Mouse (Mus musculus): ENCODE data around the gene Zfp324.
"Not testable (repeated sequence)": the region's sequence is repeated elsewhere in the genome, so short reads cannot be mapped to it uniquely, and the experiment has no call there.

Gene Zfp324

DNA sequence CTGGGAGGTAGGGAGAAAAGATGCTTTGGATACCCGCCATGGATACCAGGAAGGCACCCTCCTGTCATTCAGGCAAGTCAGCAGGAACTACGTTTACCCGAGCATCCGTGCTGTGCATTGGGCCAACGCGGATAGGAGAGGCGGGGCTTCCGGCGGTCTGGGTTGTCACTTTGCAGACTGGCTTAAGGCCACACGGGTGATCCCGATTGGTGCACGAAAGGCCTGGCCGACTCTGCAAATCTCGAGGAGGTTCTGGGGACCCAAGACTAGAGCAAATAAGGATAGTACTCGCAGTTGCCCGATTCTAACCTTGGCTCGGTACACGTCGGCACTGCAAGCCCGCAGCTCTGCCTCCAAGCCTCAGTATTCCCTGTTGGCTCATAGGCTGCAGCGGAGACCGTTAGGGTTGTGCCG is at the start of gene Zfp324:
TSS of gene Zfp324 (plus strand) at position 161 of the 414 bp plus-strand sequence.
- peak; percentile 90 for ATAC-seq (ENCODE audit: low TSS enrichment)

- ATAC-seq (ENCODE audit: low TSS enrichment): not testable (repeated sequence)
Measured at GRCm38 (mm10) chr7:12920495-12920894, 45.1 kb upstream of the Zfp324 start.

DNA sequence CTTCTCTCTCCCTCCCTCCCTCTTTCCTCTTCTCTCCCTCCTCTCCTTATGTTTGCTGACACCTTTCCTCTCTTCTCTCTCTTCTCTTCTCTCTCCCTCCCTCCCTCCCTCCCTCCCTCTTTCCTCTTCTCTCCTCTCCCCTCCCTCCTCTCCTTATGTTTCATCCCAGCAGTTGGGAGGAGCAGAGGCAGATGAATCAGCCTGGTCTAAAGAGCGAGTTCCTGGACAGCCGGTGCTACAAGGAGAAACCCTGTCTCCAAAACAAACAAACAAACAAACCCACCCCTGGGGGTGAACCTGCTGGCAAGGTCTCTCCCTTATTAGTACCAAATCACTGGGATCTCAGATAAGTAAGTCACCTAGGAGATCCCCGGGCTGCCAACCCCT is 44.3 kb upstream of the Zfp324 start:
- peak; percentile 62 for ATAC-seq (ENCODE audit: low TSS enrichment)

GRCm38 (mm10) chr7:12921705-12922465 is 43.8 kb upstream of the Zfp324 start, which contains the start of gene Rps5:
TSS of gene Rps5 (plus strand) at chr7:12922290.
- ATAC-seq (ENCODE audit: low TSS enrichment): peak; percentile 95

- no peak for ATAC-seq (ENCODE audit: low TSS enrichment)
Measured at GRCm38 (mm10) chr7:12922729-12923128, 42.9 kb upstream of the Zfp324 start.

DNA sequence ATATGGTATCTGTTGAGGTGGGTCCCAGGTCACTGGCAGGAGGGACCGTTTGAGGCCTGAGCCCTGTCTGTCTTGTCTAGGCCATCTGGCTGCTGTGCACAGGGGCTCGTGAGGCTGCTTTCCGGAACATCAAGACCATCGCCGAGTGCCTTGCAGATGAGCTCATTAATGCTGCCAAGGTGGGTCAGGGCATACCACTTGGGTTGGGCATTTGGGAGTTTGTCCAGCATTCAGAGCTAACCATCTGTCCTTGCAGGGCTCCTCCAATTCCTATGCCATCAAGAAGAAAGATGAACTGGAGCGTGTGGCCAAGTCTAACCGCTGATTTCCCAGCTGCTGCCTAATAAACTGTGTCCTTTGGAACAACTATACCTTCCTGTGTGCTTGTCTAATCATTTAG is 39.3 kb upstream of the Zfp324 start:
- no peak for ATAC-seq (ENCODE audit: low TSS enrichment)

DNA sequence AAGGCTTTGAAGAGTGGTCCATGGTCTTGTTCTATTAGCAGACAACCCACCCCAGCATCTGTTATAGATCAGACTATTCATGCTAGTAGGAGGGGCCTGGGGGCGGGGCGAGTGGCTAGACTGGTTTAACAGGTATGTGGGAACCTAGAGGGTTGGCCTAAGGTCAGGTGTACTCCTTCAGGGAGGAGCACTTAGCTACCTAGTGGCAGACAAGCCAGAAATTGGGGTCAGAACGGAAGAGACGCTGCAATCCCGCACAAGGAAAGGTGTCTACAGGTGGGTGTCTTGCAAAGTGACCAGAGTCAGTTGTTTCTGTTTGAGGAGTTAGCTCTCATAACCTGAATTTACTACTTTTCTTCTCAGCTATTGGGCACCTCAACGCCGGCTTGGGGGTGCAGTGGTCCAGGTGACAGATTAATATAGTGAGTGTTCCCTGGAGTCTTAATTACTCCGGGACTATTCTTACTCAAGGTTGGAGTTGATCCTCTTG is 38.4 kb upstream of the Zfp324 start, which contains the start of gene Rnf225:
TSS of gene Rnf225 (plus strand) at position 226 of the 490 bp plus-strand sequence.
- ATAC-seq (ENCODE audit: low TSS enrichment): no peak

DNA sequence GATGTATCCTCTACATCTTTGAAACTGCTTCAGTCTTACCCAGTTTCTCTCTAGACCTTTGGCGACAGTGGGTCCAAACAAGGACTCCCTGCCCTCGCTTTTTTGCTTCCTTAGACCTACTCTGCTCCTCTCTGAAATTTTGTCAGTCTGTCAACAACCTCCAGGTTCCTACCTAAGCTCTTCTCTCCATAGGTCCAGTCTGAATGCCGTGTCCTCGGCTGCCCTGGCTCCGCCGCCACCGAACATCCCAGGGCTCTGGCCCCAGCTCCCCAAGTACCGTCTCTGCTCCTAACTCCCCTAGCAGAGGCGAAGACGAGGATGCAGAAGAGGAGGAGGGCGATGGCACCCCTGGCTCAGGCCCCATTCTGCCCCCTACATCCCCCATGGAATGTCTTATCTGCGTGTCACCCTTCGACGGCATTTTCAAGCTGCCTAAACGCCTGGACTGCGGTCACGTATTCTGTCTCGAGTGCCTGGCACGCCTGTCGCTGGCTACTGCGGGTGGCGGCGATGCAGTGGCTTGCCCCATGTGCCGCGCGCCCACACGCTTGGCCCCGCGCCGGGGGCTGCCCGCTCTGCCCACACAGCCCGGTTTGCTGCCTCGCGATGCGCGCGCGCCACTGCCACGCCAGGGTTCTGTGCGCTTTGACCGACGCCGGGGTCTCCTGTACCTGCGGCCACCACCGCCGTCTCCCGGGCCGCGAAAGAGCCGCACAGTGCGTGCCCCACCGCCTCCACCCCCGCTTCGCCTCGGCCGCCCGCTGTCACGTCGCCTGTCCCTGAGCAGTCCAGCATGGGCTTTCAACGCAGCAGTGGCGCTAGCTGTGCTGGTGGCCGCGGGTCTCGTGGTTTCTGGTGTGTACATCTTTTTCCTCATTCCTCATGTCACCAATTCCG is 37.7 kb upstream of the Zfp324 start:
- peak; percentile 68 for ATAC-seq (ENCODE audit: low TSS enrichment)

DNA sequence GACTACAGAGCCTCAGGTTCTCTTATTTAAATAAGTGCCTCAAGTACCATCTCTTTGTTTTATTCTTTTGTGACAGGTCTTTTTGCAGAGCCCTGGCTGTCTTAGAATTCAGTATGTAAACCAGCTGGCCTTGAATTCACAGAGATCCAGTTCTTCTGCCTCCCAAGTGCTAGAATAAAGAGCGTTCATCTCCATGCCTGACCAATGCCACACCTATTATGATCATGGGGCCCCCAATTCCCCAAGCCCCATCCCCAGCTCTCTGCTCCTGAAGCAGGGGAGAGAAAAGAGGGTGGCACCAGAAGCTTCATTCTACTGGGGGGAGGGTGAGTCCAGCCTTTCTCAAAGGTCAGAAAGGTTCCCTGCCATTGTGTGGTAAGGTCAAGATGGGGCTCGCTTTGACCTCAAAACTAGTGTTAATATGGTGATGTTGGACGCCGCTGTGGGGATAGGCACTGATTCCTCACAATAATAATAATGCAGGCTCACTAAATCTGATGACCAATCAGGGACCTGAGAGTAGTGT is 32.0 kb upstream of the Zfp324 start:
- ATAC-seq (ENCODE audit: low TSS enrichment): no peak

GRCm38 (mm10) chr7:12934808-12935207 is 30.8 kb upstream of the Zfp324 start:
- ATAC-seq (ENCODE audit: low TSS enrichment): no peak

DNA sequence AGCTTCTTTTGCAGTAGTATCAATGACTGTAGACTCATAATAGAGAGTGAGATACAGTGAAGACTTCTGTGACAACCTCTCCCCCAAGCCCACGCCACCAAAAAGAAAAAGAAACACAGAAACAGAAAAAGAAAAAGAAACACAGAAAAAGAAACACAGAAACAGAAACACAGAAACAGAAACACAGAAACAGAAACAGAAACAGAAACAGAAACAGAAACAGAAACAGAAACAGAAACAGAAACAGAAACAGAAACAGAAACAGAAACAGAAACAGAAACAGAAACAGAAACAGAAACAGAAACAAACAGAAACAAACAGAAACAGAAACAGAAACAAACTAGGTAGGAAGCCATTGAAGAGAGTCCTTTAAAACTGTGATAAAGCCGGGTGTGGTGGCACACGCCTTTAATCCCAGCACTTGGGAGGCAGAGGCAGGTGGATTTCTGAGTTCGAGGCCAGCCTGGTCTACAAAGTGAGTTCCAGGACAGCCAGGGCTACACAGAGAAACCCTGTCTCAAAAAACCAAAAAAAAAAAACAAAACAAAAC is 28.3 kb upstream of the Zfp324 start:
- ATAC-seq (ENCODE audit: low TSS enrichment): not testable (repeated sequence)

GRCm38 (mm10) chr7:12940599-12940998 is 25.0 kb upstream of the Zfp324 start:
- ATAC-seq (ENCODE audit: low TSS enrichment): no peak

GRCm38 (mm10) chr7:12943488-12943887 is 22.1 kb upstream of the Zfp324 start:
- ATAC-seq (ENCODE audit: low TSS enrichment): no peak

DNA sequence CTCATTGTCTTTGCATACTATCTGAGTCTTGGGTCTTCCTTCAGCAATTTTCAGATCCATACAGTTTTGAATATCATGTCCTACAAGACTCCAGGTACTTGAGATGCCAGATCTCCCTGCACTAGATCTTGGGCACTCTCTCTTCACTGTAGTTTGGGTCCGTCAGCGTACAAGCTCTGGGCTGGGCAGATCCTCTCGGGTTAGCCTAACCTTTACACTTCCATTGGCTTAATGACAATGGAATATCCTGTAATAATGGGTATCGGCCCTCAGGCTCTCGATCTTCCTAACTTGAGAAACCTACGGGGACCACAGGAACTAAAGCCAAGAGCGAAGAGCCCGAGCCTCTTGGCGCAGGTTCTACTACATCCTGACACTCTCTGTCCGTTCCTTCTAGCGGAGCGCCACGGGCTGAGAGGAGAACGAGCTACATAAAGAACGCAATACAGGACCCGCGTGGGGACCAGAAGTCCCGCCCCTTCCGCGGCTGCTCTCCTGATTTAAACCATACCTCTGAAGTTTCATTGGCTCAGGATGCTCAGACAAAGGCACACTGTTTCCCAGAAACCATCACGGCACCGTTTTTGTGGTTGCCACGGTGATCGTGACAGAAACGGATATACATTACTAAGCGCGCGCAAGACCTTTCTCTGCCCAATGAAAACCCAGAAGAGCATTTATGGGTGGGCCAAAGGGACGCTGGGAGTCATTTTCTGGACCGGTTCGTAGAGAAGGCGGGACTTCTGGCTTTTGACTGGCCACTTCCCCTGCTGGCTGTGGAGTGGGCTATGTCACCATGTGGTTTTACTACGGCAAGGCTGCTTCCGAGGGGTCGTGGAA is 16.4 kb upstream of the Zfp324 start:
- peak; percentile 99 for ATAC-seq (ENCODE audit: low TSS enrichment)

DNA sequence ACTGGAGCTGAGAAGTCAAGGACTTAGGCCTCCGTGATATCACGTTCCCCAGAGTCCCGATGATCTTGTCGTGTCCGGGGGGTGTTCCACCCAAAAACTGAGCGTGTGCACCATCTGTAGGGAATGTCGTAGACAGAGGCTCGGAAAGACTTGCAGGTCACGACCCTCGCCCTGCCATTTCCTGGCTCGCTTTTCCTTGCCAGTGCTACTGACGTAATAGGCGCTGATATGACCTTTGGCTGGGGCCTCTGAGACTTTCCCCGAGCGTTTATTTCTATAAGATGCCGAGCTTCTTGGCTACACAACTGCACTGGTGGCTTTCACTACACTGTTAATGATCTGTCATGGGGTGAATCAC is 15.8 kb upstream of the Zfp324 start:
- no peak for ATAC-seq (ENCODE audit: low TSS enrichment)

DNA sequence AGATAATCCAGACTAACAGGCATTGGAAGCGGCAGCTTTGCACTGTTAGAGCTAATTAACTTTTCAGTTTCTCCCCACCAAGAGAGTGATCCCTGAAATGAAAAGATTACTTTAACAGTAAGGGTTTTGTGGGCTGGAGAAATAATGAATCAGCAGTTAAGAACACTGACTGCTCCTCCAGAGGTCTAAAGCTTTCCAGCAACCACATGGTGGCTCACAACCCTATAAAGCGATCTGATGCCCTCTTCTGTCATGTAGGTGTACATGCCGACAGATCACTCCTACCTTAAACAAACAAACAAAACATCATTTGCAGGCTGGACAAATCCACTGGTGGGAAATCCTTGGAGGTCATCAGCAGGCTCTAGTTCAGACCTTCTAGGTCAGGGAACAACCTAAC is 10.7 kb upstream of the Zfp324 start:
- ATAC-seq (ENCODE audit: low TSS enrichment): no peak

GRCm38 (mm10) chr7:12957511-12957910 is 8.1 kb upstream of the Zfp324 start:
- no peak for ATAC-seq (ENCODE audit: low TSS enrichment)

GRCm38 (mm10) chr7:12958948-12959347 is 6.7 kb upstream of the Zfp324 start:
- ATAC-seq (ENCODE audit: low TSS enrichment): no peak

- no peak for ATAC-seq (ENCODE audit: low TSS enrichment)
Measured at GRCm38 (mm10) chr7:12959718-12960117, 5.9 kb upstream of the Zfp324 start.

- ATAC-seq (ENCODE audit: low TSS enrichment): peak; percentile 75
Measured at GRCm38 (mm10) chr7:12961511-12962141, 4.0 kb upstream of the Zfp324 start.
